9 mouse cellular contexts compared by ENCODE assay signal in genomic region chr6:144644711-144645110, GRCm38 (mm10).
DNase-seq lines count a peak whose midpoint lies in the region; ATAC-seq and TF ChIP-seq lines count a peak whose summit lies in the region.
"Had no signal": no experiment of that assay in that cellular context is flagged by ENCODE, and none has a peak within 500 bp of the region (broad histone marks: within the 10 kb centered on the region; RNA-seq: fewer than 3 reads in every experiment).

No protein-coding gene starts in this region.

- TF ChIP-seq CTCF in Patski (IDR thresholded peaks at IDR 0.05): peak; percentile 68
- TF ChIP-seq CTCF in midbrain, postnatal 0 days (IDR thresholded peaks at IDR 0.05): peak; percentile 52

- CTCF ChIA-PET in Patski (lab: Charles Lee): no interaction called here

- ATAC-seq in kidney, embryonic 16.5 days (ENCODE audit: low FRiP score, low TSS enrichment): no peak
- ATAC-seq in Patski: no peak
- ATAC-seq in midbrain, postnatal 0 days (ENCODE audit: low FRiP score): no peak

- peaks cover 30% of the 10 kb centered on the region for H3K4me1 ChIP-seq in kidney, embryonic 16.5 days (ENCODE audit: insufficient read depth, low read length)
- 0 out of 2 replicates have a peak, but pooled peaks cover 2% of the 10 kb centered on the region for H3K4me1 ChIP-seq in midbrain, postnatal 0 days (ENCODE audit: insufficient read depth, low read length)

- H3K27me3 ChIP-seq in kidney, embryonic 16.5 days (ENCODE audit: insufficient read depth, low read length): no peaks in the 10 kb centered on the region
- no peaks in the 10 kb centered on the region for H3K27me3 ChIP-seq in Patski
- H3K27me3 ChIP-seq in midbrain, postnatal 0 days (ENCODE audit: insufficient read depth, low read length): no peaks in the 10 kb centered on the region
- H3K27me3 ChIP-seq: limb, embryonic 15.5 days had no signal

- H3K4me2 ChIP-seq in kidney, embryonic 16.5 days (replicated peaks; ENCODE audit: low read depth, low read length): no peak overlapping the region
- H3K4me2 ChIP-seq in midbrain, postnatal 0 days (ENCODE audit: low read depth, low read length, poor library complexity, severe bottlenecking): no peak overlapping the region
- H3K4me2 ChIP-seq: limb, embryonic 15.5 days had no signal

- H3K27ac ChIP-seq in kidney, embryonic 16.5 days (ENCODE audit: low read length): no peak overlapping the region
- no peak overlapping the region for H3K27ac ChIP-seq in midbrain, postnatal 0 days (ENCODE audit: low read depth, low read length)
- H3K27ac ChIP-seq: limb, embryonic 15.5 days had no signal

- no peak overlapping the region for H3K4me3 ChIP-seq in kidney, embryonic 16.5 days (ENCODE audit: low read length)
- no peak overlapping the region for H3K4me3 ChIP-seq in midbrain, postnatal 0 days (ENCODE audit: low read depth, low read length)
- H3K4me3 ChIP-seq: limb, embryonic 15.5 days had no signal

- no peak overlapping the region for H3K9ac ChIP-seq in kidney, embryonic 16.5 days (replicated peaks; ENCODE audit: low read length)
- no peak overlapping the region for H3K9ac ChIP-seq in midbrain, postnatal 0 days (replicated peaks; ENCODE audit: low read length, poor library complexity, severe bottlenecking)
- H3K9ac ChIP-seq: limb, embryonic 15.5 days had no signal

- POLR2A ChIA-PET in Patski (lab: Charles Lee): no interaction called here

- DNase-seq in kidney, adult 18-20 months: peak; percentile 56
- DNase-seq in Patski (ENCODE audit: low read depth, low spot score): no peak
- DNase-seq in embryo, embryonic 9.5 days (ENCODE audit: extremely low spot score): peak; percentile 17
- DNase-seq in kidney, postnatal 14 days: peak; percentile 58
- DNase-seq in midbrain, postnatal 0 days (ENCODE audit: low spot score): peak; percentile 32
- no peak for DNase-seq in cerebellum, adult 9-10 months
- no peak for DNase-seq in layer of hippocampus, postnatal 36 days

- H3K9me3 ChIP-seq in kidney, embryonic 16.5 days (ENCODE audit: low read length): no peaks in the 10 kb centered on the region; the same call in 1 of the 2 replicates
- H3K9me3 ChIP-seq in midbrain, postnatal 0 days (ENCODE audit: low read length): no peaks in the 10 kb centered on the region
- H3K9me3 ChIP-seq: limb, embryonic 15.5 days had no signal

- H3K36me3 ChIP-seq in kidney, embryonic 16.5 days (ENCODE audit: insufficient read depth, low read length): no peaks in the 10 kb centered on the region
- no peaks in the 10 kb centered on the region for H3K36me3 ChIP-seq in midbrain, postnatal 0 days (ENCODE audit: insufficient read depth, low read length)
- H3K36me3 ChIP-seq: limb, embryonic 15.5 days had no signal

- in situ Hi-C loops in Patski (cut with MboI; ENCODE audit: low pct_unique_long_range_greater_than_20kb): no loop called here

- 67% methylated on average over 4 of the region's 4 CpGs for WGBS in kidney, embryonic 16.5 days
- WGBS in midbrain, postnatal 0 days: 78% methylated on average over 4 of the region's 4 CpGs

Comparison
In these comparisons a context has a peak if more than half of its experiments do, and no peak if none do; other contexts are left out.
1. DNase-seq: peak in kidney, adult 18-20 months (single experiment), embryo, embryonic 9.5 days (single experiment), kidney, postnatal 14 days (single experiment) and midbrain, postnatal 0 days (single experiment); none in Patski (single experiment), cerebellum, adult 9-10 months (single experiment) and layer of hippocampus, postnatal 36 days (0 of 2).